Mouse (Mus musculus): ENCODE measurements around the gene Acyp1.

Acyp1 gene

DNA sequence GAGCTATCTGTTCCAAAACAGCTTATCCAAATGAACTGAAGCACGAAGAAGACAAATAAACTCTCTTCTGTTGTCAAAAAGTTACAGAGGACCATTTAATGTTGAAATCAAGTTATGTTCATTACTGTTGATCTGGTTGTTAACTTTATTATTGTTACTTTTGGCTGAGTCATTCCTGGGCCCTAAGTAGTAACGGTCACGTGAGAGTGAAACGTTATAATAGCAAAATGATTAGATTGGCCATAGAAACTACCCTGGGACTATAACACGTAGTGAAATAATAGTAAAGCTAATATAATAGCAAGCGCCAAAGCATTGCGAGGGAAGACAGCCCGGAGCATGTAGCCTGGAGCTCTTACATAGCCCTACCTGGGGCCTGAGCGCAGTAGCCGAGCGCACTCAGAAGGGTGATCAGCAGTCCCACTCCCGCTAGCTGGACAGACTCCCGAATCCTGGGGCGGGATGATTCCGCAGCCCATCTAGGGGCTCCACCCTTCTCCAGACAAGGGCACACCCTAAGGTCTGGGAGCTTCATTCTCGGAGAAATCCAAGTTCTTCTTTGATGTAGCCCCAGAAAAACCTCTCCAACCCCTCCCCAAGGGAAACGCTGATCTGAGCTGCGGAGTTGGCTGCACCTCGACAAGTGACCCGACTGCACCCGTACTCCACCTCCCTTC is at the start of gene Acyp1:
TSS of gene Acyp1 (minus strand) at position 630 of the 677 bp plus-strand sequence.
- no peak for DNase-seq (ENCODE audit: low read depth, low spot score)

DNA sequence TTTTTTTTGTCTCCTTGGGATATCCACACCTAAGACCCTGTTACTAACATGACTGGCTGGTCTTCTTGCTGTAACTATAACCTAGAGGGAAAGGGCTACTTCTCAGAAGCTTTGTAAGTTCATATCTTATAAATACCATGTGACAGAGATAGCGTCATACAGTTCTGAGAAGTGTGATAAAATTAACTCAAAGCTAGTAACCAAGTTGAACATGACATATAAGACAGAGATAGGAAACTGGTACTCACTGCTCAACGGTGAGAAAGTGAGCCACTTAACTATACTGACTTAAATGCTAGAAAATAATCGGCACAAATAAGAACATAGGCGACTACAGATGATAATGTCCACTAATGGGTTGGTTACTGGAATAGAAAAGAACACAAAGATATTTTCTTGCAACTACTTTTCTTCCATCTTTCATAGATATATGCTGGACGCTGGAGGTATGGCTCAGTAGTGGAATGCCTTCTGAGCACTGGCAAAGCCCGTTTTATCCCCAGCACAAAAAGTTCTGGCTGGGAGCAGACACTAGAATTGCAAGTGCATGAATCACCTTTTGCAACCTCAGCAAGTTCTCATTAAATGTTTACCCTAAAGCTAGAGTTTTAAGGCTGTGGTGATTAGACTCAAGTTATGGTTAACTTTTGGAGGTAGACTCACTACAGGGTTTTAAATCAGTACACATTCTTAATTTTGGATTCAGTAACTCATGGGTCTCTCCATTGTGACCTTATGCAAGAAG is 49.5 kb upstream of the Acyp1 start:
- no peak for DNase-seq (ENCODE audit: low read depth, low spot score)

DNA sequence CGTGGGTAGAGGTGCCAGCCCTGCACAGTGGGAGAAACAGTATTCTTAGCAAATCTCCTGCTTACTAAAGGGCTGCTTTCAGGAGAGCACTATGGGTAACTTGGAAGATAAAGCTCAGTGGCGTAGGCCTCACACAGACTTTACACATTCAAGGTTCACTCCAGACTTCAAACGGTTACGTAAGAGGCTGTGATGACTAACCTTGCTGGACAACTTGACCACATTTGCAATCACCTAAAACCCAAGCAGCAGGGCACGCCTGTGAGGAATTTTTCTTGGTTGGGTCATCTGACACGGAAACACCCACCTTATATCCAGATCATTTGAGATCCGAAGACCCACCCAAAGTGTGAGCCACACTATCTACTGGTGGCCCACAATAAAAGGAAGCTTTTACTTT is 41.9 kb upstream of the Acyp1 start:
- DNase-seq (ENCODE audit: low read depth, low spot score): no peak

DNA sequence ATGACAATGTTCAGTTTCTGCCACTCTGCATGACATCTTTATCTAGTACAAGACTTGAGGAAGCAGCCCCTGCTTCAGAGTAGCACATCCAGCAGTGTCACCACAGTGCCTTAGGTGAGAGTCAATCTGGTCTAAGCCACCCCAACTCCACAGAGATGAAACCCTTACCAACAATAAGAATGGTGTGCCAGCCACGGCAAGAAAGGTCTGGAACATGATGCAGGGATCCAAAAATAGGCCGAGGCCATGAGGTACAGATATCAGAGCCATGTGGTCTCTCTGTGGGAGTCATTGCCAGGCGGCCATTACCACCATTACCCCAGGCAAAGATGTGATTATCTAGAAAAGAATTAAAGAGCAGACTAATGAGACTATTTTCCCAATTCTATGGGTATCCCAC is 20.4 kb upstream of the Acyp1 start:
- DNase-seq (ENCODE audit: low read depth, low spot score): no peak

DNA sequence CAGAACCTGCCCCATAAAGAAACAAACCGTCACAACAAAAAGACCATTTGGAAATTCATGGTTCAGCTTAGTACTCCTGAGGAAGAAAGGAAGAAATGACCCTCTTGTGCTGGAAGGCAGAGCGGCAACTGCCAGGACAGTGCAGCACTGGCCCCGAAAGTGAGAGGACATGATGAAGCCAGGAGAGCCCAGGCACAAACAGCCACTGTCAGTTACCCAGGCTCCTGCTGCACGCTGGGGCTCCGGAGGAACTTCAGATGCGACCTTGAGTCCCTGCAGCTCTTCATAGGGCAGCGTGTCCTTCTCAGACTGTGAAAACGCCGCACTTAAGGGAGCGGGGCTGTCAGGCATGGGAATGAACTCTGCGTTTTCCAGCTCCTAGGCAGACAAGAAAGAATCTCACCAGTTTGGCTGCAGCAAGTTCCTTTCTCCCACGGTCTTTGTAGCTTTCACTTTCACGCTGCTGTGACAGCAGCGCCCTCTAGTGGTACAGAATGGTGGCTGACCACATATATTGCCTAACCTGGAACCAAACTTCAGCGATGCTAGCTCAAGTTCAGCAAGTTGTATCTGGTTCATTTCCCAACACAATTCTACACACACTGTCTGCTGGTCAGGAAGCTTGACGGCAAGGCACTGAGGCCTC is 17.1 kb upstream of the Acyp1 start:
- peak; percentile 63 for DNase-seq (ENCODE audit: low read depth, low spot score)

DNA sequence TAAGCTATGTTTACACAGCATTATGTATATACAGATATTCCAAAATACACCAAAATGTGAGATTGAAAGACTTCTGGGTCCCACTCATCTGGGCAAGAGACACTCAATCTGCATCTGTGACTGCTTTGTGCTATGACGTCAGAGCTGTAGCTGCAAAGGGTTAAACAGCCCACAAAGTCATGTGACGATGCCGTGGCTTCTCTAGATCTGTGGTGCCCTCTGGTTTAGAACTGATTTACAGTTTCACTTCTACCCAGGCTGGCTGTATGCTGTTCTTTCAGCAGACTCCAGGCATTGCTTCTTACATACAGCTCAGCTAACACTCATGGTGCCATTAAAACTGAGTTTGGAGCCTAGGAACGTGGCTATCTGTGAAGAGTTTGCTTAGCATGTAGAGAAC is 16.5 kb upstream of the Acyp1 start:
- no peak for DNase-seq (ENCODE audit: low read depth, low spot score)

DNA sequence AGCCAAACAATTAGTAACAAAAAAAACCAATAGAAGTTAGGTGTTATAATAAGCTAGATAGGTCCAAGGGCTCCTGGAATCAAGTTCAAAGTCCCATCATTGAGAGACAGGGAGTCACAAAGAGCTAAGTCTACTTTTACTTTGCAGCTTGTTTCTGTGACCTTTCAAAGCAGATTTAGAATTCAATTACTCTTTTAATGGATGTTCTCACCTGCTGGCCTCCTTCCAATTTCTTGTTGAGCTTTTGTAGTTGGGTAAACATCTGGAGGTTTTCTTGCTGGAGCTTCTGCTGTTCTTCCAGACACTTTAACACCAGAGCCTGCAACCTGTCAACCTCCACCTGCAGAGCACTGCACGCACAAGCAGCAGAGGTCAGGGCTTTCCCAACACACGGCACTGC is 15.0 kb upstream of the Acyp1 start:
- no peak for DNase-seq (ENCODE audit: low read depth, low spot score)

DNA sequence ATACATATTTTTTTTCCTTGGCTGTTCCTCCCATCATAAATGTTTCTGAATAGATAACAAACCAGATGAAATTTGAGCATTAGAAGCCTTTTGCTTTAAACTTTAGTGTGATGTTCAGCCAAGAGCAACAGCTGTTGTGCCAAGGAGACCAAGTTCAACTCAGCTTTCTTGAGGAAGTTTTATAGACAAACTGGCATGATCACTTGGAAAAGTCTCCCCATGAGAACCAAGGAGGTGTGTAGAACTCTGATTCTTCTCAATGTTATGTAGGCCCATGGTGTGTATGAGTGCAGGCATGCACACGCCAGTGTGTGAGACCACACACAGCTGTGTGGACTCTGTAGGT is 10.6 kb upstream of the Acyp1 start:
- no peak for DNase-seq (ENCODE audit: low read depth, low spot score)

DNA sequence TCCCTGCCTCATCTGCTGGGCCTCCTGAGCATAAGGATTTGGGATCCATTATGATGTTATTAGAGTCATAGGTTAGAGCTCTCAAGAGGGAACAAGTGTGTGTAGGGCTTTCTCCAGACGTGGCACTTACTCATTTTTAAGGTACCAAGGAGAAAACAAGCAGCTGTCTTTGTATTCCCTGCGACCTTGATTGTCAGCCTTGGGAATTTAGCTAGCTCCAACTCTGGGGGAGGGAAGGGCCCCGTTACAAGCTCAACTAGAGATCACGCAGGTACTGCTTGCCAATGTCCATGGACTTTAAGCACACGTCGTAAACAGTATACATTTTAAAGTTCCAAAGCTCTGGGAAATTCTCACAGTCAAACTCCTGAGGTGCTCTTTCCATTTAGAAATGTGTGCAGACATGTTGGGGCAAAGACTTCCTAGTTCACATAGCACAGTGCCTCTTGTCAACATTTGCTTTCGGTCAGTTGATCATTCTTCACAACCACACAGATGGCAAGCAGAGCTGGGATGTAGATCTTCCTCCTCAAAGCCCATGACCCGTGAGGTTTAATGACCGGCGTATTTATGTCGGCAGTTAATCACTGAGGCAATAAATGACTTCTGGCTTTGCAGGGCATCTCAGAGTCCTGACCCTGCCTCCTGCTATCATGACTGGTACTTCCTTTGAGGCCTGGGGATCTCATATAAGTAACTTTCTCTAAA is 10.0 kb upstream of the Acyp1 start:
- no peak for DNase-seq (ENCODE audit: low read depth, low spot score)

DNA sequence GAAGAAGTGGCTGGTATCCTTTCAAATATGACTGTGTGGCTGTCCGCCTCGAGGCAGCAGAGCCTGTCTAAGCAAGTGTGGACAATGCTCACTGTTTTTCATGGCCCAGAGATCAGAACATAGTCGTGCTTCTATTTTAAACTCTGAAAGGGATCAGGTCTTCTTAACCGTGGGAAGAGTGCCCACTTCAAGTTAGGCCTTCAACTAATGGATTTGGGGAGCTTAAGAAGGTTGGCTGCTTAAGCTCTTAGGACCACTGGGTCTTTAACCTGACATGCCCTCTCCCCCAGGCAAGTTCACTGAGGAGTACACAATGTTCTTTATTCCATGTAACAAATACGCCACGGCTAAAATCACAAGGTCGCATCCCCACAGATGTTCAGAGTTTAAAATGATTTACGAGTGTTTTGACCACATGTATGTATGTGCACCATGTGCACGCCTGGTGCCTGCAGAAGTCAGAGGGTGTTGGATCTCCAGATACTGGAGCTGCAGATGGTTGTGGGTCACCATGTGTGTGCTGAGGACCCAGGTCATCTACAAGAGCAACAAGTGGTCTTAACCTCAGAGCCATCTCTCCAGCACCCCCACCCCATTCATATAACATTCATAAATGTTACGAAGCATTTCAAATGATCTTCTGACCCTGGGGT is 9.2 kb upstream of the Acyp1 start:
- no peak for DNase-seq (ENCODE audit: low read depth, low spot score)

DNA sequence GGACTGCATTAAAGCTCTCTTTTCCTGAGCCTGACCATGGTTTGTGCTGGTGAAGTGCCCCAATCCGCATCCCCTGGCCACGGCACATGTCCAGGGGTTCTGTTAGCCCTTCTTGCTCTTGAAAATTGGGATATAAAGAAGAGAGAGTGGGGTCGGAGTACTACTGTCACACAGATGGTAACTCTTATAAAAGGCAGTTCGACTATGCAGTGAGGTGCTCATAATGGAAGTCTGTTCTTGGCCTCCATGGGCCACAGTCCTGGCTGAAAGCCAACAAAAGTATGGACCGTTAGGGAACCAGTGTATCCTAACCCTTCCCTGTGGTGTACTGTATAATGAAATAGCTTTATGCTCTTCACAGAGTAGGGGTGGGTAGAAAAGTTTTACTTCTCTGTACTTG is 8.7 kb upstream of the Acyp1 start:
- DNase-seq (ENCODE audit: low read depth, low spot score): no peak

DNA sequence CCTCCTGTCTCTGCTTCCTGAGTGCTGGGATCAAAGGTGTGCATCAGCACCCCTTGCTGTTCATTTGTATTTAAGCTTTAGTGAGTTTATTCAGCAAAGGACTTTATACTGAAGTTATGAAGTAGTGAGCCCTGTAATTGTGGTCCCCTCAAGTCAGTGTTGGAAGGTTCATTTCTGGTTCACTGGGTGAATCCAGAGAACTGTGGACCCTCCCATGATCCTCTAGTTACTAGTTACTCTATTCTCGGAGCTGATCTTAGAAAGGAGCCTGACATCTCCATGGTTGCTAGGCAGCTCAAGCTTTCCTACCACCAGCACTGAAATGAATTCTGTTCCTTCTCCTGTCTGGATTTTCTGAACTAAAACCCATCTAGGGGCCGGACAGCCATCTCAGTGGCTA is 7.3 kb upstream of the Acyp1 start:
- no peak for DNase-seq (ENCODE audit: low read depth, low spot score)

DNA sequence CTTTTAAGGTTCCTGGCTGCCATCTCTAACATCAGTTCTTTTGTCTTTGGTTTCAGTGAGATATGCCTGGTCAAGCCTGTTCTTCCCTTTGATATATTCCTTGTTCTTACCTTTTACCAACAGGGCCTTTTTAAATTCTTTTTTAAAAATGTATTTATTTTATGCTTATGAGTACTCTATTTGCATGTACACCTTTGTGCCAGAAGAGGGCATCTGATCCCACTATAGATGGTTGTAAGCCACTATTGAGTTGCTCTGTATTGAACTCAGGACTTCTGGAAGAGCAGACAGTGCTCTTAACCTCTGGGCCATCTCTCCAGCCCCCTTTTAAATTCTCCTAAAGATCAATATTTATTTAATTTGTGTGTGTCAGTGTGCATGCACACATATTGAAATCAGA is 4.7 kb upstream of the Acyp1 start:
- no peak for DNase-seq (ENCODE audit: low read depth, low spot score)

DNA sequence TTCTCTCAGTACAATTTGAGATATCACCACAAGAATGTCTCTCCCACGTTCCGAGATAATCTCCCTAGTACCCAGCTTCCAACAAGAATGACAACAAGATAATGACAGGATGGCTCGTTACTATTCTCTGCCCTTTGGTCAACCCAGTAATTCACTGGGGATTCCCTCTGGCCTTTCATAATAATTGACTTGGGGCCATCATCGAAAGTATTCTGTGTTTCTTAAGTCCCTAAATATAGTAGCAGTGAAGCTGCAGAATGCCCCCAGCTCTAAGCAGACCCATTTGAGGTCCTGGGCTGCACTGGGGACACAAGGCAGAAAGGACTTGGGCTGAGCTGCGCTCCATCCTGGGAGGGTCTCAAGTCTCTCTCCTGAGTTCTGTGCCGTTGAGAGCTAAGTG is 4.0 kb upstream of the Acyp1 start:
- no peak for DNase-seq (ENCODE audit: low read depth, low spot score)

DNA sequence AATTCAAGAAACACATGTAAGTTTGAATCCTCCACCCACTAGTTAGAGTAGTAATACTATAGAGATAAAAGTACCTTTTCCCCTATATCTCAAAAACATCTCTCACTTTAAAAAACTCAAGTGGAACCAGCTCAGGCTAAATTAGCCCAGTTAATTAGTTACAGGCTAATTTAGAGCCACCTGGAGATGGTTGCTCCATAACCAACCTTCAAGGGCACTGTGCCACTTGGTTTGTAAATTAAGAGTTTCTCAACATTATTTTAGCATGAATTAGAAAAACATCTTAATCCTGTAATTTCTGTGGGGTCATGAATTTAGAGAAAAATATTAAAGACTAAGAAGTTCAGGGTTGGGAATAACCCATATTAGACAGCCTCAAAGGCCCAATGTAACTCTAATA is 3.3 kb upstream of the Acyp1 start:
- no peak for DNase-seq (ENCODE audit: low read depth, low spot score)

DNA sequence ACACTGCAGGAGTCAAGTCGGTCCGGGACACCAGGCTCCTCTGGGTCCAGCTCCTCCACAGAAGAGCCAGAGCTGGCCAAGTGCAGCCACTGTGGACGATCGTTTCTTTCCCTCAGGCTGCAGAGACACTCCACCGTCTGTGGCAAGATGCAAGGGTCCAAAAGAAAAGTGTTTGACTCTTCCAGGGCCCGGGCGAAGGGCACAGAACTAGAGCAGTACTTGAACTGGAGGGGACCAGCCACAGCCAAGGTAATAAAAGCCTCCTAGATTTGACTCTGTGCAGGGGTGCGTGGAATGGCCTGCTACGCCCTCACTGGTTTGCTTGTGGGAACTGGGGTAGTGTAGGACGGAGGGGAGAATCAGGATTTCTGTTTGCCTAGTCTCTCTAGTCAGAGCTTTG is 2.4 kb upstream of the Acyp1 start:
- DNase-seq (ENCODE audit: low read depth, low spot score): no peak

DNA sequence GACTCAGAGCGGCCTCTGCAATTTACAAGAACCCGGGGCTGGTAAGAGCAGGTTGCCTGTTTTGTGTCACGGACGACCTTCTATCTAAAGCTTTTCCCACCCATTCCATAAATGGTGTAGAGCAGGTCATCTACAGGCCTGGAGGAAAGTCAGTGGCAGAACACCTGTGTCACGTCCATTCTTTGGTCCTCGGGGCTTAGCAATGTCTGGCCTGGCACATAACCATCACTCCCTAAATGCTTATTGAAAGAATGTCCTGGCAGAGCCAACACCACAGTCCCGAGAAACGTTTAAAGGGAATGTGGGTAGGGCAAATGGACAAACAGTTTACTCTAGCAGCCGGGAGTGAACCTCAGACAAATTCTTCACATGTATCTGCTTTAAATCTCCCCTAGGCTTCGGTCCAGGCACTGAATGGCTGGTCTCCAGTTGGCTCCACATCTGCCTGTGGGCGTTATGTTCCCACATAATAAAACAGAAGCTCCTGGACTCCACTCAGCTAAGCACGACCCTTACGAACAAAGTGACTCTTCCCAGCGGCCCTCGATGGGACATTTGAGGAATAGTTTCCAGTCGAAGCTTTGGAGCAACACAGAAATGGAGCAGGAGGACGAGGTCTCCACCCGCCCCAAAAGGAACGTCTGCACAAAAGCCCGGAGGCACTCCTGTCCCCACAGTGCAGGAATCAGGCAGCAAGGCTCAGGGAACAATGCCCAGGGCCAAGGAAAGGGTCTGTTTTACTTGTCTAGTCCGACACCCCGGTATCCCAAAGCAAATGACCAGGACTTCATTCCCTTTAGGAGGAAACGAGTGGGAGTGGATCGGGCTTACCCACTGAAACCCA is 1.1 kb upstream of the Acyp1 start:
- DNase-seq (ENCODE audit: low read depth, low spot score): no peak

DNA sequence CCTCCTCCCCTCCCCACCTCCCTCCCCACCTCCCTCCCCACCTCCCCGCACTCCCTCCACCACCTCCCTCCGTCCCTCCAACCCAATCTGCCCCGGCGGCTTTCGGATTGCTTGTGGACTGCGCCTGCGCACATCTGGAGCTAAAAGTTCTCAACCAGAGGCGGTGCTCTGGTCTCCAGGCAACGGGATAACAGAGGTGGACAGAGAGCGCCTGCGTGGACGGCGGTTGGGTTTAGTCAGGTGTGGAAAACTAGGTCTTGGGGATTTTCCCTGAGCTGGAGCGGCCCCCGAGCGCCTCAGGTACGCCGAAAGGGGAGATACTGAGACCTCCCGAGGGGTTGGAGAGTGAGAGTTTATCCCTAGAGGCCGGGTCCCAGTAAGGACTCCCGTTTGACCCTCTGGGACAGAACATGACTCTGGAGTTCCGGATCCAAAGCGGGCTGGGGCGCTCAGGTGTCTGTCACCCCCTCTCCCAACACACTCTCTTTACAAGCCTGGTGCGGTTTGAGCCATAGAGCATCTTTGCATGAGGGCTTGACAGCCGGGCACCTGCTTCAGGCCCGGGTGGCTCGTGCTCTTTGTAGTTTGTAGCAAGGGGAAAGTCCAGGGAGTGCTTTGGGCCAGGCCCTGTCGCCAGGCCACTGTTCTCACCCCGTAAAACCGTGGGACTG is 383 bp upstream of the Acyp1 start, which contains the start of gene Zc2hc1c:
TSS of gene Zc2hc1c (plus strand) at position 106 of the 671 bp plus-strand sequence.
- DNase-seq (ENCODE audit: low read depth, low spot score): peak; percentile 51

DNA sequence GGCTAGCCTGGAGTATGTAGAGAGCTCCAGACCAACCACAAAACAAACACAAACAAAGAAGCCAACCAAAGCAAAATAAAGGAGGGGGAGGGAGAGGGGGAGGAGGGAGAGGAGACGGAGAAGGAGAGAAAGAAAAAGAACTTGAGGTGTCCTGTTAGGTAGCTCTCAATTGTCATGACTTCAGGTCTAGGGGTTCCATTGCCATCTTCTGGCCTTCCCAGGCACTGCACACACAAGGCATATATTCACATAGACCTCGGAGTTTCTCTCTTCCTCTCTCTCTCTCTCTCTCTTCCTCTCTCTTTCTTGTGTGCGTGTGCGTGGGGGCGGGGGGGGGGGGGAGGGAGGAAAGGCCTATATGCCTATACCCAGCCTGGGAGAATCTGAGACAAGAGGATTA is 1.3 kb downstream of the Acyp1 start:
- no peak for DNase-seq (ENCODE audit: low read depth, low spot score)

DNA sequence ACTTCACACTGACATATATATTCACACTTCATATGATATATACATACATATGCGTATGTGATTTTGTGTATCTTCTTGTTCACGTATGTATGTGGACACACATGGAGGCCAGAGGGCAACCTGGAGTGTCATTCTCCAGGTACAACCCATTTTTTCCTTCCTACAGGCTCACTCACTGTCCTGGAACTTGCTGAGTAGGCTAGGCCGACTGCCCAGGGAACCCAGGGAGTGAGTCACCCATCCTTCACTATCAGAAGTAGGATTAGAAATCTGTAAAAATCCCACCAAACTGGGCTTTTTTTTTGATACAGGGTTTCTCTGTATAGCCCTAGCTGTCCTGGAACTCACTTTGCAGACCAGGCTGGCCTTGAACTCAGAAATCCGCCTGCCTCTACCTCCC is 3.2 kb downstream of the Acyp1 start:
- no peak for DNase-seq (ENCODE audit: low read depth, low spot score)

Measured in brain, embryonic 18.5 days (tissue).